Mouse (Mus musculus) forebrain, embryonic 10.5 days (tissue): Measurements from ENCODE around the gene Ndufc1. TPM values are rescaled to one million over a fixed set of nuclear protein-coding genes. Genes with fewer than 3 reads are reported as not detected.
"Not testable (repeated sequence)": the region's sequence is repeated elsewhere in the genome, so short reads cannot be mapped to it uniquely, and the experiment has no call there.

Experiments
- DNase-seq: peaks from one replicate; pipeline ENCODE4 v3.0.0-alpha.2; 2017; ENCODE audit warnings: low spot score; ENCODE audit errors: extremely low spot score
- H3K27ac ChIP-seq: fragments of 300-500 bp; sonication (generic); 2 replicates; pipeline ENCODE4 v1.5.1; 2016; ENCODE audit warnings: mild to moderate bottlenecking
- H3K27me3 ChIP-seq: fragments of 300-500 bp; sonication (generic); 2 replicates; pipeline ENCODE4 v1.6.1; 2016; ENCODE audit warnings: mild to moderate bottlenecking; ENCODE audit not compliant: poor library complexity, severe bottlenecking
- H3K36me3 ChIP-seq: fragments of 300-500 bp; sonication (generic); replicated peaks from 2 replicates; pipeline ENCODE4 v1.6.1; 2016; ENCODE audit warnings: mild to moderate bottlenecking, moderate library complexity
- H3K4me1 ChIP-seq: fragments of 300-500 bp; sonication (generic); 2 replicates; pipeline ENCODE4 v1.6.1; 2016
- H3K4me3 ChIP-seq: fragments of 300-500 bp; sonication (generic); 2 replicates; pipeline ENCODE4 v1.5.1; 2016; ENCODE audit warnings: mild to moderate bottlenecking, moderate library complexity
- H3K9me3 ChIP-seq: fragments of 300-500 bp; sonication (generic); 2 replicates; pipeline ENCODE4 v1.6.1; 2016; ENCODE audit warnings: mild to moderate bottlenecking, moderate library complexity
- WGBS: fragments of 180-500 bp; shearing (Covaris S2); methylation state at CpG from one replicate; pipeline ENCODE4 v1.1.7; 2016; 5-methylcytosine and 5-hydroxymethylcytosine counted together
- polyA plus RNA-seq: library from polyadenylated mRNA; unstranded; fragments of >200 nt; fragmentation: Nextera tagmentation; extraction: Ambion mirVana; gene quantifications from 2 replicates; pipeline ENCODE4 v1.2.1, GENCODE M21; 2016

Gene Ndufc1
- polyA plus RNA-seq = 642 and 667 TPM in 2 replicates

- Histone ChIP-seq H3K27ac (peak within 1 kb of the TSS; percentile 98), H3K27me3 (no peaks in the 10 kb centered on the region), H3K4me3 (peak within 1 kb of the TSS; percentile 85), H3K9me3 (no peaks in the 10 kb centered on the region), H3K4me1 (peaks cover 21% of the 10 kb centered on the region), H3K36me3 (peaks cover 36% of the 10 kb centered on the region)
- peak; percentile 98 for DNase-seq
- under 1% methylated on average over 40 of the region's 40 CpGs for WGBS
Observed at GRCm38 (mm10) chr3:51408561-51409183, at the start of gene Ndufc1. Gene Ndufc1 (minus strand): TSS chr3:51408988.

- 95% methylated on average over 3 of the region's 3 CpGs for WGBS
- DNase-seq = no peak
Observed at GRCm38 (mm10) chr3:51434871-51435595, 26.2 kb upstream of the Ndufc1 start.

DNA sequence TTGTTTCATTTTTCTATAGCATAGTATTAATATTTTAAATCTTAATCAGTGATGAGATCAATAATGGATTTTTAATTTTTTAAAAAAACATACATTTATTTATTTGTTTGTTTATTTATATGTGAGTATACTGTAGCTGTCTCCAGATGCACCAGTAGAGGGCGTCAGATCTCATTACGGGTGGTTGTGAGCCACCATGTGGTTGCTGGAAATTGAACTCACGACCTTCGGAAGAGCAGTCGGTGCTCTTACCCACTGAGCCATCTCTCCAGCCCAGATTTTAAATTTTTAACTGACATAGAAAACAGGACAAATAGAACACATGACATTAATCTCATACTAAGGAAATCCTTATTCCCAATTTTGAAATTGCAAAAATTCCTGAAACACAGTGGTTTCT is 25.6 kb upstream of the Ndufc1 start:
- not testable (repeated sequence) for H3K9me3 ChIP-seq, DNase-seq, H3K27me3 ChIP-seq, H3K4me3 ChIP-seq, H3K27ac ChIP-seq, H3K4me1 ChIP-seq
- H3K36me3 ChIP-seq = peaks cover 75% of the 10 kb centered on the region
- 89% methylated on average over 5 of the region's 5 CpGs for WGBS

More at GRCm38 (mm10) chr3:51434871-51435595, 26.2 kb upstream of the Ndufc1 start:
- Histone ChIP-seq H3K9me3 (no peaks in the 10 kb centered on the region), H3K36me3 (peaks cover 80% of the 10 kb centered on the region), H3K4me3 (no peak overlapping the region), H3K27ac (no peak overlapping the region), H3K4me1 (no peaks in the 10 kb centered on the region), H3K27me3 (no peaks in the 10 kb centered on the region)

DNA sequence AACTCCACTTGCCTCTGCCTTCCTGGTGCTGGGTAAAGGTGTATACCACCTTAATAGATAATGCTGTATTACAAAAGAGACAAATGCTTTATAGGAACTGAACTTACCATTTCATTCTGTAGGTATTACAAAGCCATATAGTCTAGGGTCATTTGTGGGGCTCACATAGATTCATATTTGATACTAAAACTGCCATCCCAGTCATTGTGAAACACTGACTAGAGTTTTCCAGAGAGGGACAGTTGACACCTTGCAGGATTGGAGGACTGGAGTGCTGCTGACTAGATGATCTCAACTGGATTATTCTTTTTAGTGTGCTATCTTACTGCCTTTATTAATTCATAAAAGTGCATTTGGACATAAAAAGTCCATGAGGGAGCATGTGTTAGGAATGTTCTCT is 16.6 kb upstream of the Ndufc1 start:
- Histone ChIP-seq H3K36me3 (peaks cover 37% of the 10 kb centered on the region), H3K4me1 (no peaks in the 10 kb centered on the region)
- DNase-seq = no peak

GRCm38 (mm10) chr3:51421921-51422320 is 13.1 kb upstream of the Ndufc1 start:
- peaks cover 42% of the 10 kb centered on the region for H3K36me3 ChIP-seq
- WGBS = 89% methylated on average over 3 of the region's 3 CpGs
- H3K4me3 ChIP-seq = no peak overlapping the region
- H3K27ac ChIP-seq = no peak overlapping the region
- no peak for DNase-seq
- no peaks in the 10 kb centered on the region for H3K9me3 ChIP-seq
- H3K27me3 ChIP-seq = no peaks in the 10 kb centered on the region
- peaks cover 13% of the 10 kb centered on the region for H3K4me1 ChIP-seq

More for the DNA sequence above, 16.6 kb upstream of the Ndufc1 start:
- Histone ChIP-seq H3K9me3 (no peaks in the 10 kb centered on the region), H3K27ac (no peak overlapping the region), H3K4me3 (no peak overlapping the region), H3K27me3 (no peaks in the 10 kb centered on the region)

- no peaks in the 10 kb centered on the region for H3K9me3 ChIP-seq
- H3K27ac ChIP-seq = no peak overlapping the region
- H3K27me3 ChIP-seq = no peaks in the 10 kb centered on the region
- DNase-seq = no peak
- peak overlapping the region; percentile 100 for H3K4me3 ChIP-seq
- 78% methylated on average over 2 of the region's 2 CpGs for WGBS
- peaks cover 30% of the 10 kb centered on the region for H3K36me3 ChIP-seq
- H3K4me1 ChIP-seq = peaks cover 23% of the 10 kb centered on the region
Observed at GRCm38 (mm10) chr3:51417966-51418365, 9.2 kb upstream of the Ndufc1 start.

GRCm38 (mm10) chr3:51417485-51417884 is 8.7 kb upstream of the Ndufc1 start:
- WGBS = 48% methylated on average over 2 of the region's 2 CpGs
- no peak for DNase-seq
- H3K36me3 ChIP-seq = peaks cover 25% of the 10 kb centered on the region
- H3K9me3 ChIP-seq = no peaks in the 10 kb centered on the region
- H3K27me3 ChIP-seq = no peaks in the 10 kb centered on the region
- H3K4me3 ChIP-seq = peak overlapping the region; percentile 100
- peaks cover 23% of the 10 kb centered on the region for H3K4me1 ChIP-seq
- H3K27ac ChIP-seq = no peak overlapping the region

DNA sequence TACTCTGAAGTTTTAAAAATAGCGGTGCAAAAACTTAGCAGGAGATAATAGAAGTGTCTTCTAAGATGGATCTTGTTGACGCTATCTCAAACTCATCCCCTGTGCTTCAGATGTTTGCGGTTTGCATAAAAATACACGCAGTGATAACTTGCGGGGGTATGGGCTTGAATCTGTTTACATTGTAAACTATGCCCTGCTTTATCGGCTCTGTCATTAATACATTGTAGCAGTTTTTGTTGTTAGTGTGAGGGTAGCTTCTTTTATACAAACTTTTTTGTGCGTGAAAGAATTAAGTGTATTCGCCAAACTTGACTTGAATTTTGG is 8.3 kb upstream of the Ndufc1 start:
- no peaks in the 10 kb centered on the region for H3K27me3 ChIP-seq
- H3K36me3 ChIP-seq = peaks cover 22% of the 10 kb centered on the region
- peak overlapping the region; percentile 96 for H3K27ac ChIP-seq
- WGBS = 11% methylated on average over 8 of the region's 8 CpGs
- peak overlapping the region; percentile 100 for H3K4me3 ChIP-seq
- peaks cover 23% of the 10 kb centered on the region for H3K4me1 ChIP-seq
- DNase-seq = no peak
- H3K9me3 ChIP-seq = no peaks in the 10 kb centered on the region

GRCm38 (mm10) chr3:51416364-51417134 is 7.8 kb upstream of the Ndufc1 start:
- Histone ChIP-seq H3K27me3 (no peaks in the 10 kb centered on the region), H3K27ac (peak overlapping the region; percentile 96), H3K36me3 (peaks cover 17% of the 10 kb centered on the region), H3K9me3 (no peaks in the 10 kb centered on the region), H3K4me1 (peaks cover 23% of the 10 kb centered on the region), H3K4me3 (peak overlapping the region; percentile 100)
- WGBS = under 1% methylated on average over 68 of the region's 68 CpGs
- peak; percentile 35 for DNase-seq

DNA sequence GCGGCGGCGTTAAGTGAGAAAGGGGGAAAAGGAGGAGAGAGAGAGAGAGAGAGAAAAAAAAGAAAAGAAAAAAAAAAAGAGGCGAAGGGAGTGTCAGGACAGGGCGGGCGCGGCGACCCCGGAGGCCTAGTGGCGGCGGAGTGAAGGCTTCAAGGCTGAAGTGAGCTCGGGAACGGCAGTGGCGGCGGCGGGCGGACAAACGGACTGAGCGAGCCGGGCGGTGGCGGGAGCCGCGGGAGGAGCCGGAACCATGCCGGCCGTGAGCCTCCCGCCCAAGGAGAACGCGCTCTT is 7.2 kb upstream of the Ndufc1 start:
- H3K27me3 ChIP-seq = no peaks in the 10 kb centered on the region
- H3K4me1 ChIP-seq = peaks cover 23% of the 10 kb centered on the region
- H3K9me3 ChIP-seq = no peaks in the 10 kb centered on the region
- peaks cover 13% of the 10 kb centered on the region for H3K36me3 ChIP-seq
- WGBS = under 1% methylated on average over 29 of the region's 30 CpGs
- H3K27ac ChIP-seq = peak overlapping the region; percentile 96
- H3K4me3 ChIP-seq = peak overlapping the region; percentile 100
- no peak for DNase-seq

DNA sequence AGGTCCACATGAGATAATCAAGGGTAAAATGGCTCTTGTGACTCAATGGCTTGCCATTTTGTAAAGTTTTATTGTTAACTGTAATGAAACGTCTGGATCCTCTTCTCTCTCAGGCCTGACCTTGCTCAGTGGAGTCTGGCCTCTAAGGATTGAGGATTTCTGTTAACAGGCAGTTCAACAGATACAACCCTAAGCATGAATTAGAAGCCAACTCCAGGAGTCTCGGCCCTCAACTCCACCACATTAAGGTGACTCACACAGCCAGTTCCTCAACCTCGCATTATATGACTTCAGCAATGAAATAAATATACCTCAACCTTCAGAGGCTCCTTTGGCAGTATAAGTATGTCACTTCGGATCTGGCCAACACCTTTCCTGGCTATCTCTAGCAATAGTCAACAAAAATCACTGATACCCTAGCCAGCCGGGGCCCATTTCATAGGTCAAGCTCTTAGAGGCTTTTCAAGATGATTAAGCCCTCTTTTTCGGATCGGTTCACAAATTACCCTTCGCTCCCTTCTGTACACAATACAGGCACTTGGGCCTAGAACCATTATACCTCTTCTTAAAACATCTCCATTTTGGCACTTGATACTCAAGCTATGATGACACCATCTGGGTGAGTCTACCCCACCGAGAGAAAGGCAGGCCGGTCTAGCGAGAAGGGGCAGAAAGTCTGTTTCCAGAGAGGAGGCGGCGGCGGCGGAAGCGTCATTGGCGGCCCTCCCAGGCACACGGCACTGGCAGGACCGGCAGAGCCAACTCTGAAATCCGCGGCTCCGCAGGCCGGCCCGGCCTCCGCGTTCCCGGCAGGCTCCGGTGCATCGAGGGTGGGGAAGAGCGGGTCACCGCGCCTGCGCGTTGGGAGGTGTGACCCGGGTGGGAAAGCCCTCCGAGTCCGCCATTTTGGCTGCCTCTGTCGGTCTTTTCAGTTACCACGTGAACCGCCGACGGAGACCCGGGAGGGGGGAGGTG is 6.6 kb upstream of the Ndufc1 start, which contains the start of gene Naa15:
TSS of gene Naa15 (plus strand) at position 51 of the 975 bp plus-strand sequence.
- Histone ChIP-seq H3K4me3 (peak within 1 kb of the TSS; percentile 100), H3K36me3 (peaks cover 11% of the 10 kb centered on the region; the same call in 1 of the 2 replicates), H3K9me3 (no peaks in the 10 kb centered on the region), H3K4me1 (peaks cover 23% of the 10 kb centered on the region), H3K27me3 (no peaks in the 10 kb centered on the region), H3K27ac (peak within 1 kb of the TSS; percentile 96)
- DNase-seq = peak; percentile 96
- WGBS = 5% methylated on average over 43 of the region's 43 CpGs

- DNase-seq = no peak
- 89% methylated on average over 1 of the region's 1 CpGs for WGBS
- Histone ChIP-seq H3K27ac (no peak overlapping the region), H3K4me1 (peaks cover 25% of the 10 kb centered on the region), H3K27me3 (no peaks in the 10 kb centered on the region), H3K36me3 (no peaks in the 10 kb centered on the region), H3K4me3 (no peak overlapping the region), H3K9me3 (no peaks in the 10 kb centered on the region)
Observed at GRCm38 (mm10) chr3:51413276-51413675, 4.5 kb upstream of the Ndufc1 start.
